Mouse (Mus musculus): ENCODE data around the gene Spg21. TPM values are rescaled to one million over a fixed set of nuclear protein-coding genes. Genes with fewer than 3 reads are reported as not detected.

Spg21 gene
- total and polyA plus RNA-seq, 3 experiments: 40.4 to 136 (median 43.4) TPM

DNA sequence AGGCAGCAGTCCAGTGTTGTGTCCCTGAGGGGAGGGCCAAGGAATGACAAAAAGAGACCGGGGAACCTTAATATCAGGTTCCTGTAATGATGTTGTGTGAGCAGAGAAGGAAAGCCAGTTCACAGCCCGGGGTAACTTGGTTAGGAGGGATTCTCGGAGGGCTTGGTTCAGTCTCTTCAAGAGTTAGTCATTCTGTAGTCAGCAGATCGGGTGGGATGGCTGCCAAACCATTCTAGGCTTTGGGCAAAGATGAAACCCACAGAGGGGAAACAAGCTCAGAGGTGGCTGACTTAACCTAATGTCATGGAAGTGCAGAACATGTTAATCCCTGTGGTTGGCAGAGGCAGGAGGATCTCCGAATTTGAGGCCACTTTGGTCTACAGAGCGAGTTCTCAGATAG is 3.4 kb downstream of the Spg21 start:
- H3K27me3 ChIP-seq (replicated peaks): no peaks in the 10 kb centered on the region
- no peak overlapping the region for H3K4me2 ChIP-seq (ENCODE audit: insufficient read depth, low read depth, poor library complexity, severe bottlenecking)
- peaks cover 8 to 31% of the 10 kb centered on the region in 2 experiments for H3K4me1 ChIP-seq (ENCODE audit: control insufficient read depth in 1 of 2, insufficient read depth in 2 of 2)
- H3K4me3 ChIP-seq (replicated peaks in 1 of 3; ENCODE audit: low read depth in 2 of 3, low read length in 2 of 3, poor library complexity in 1 of 3): no peak overlapping the region
- H3K9ac ChIP-seq (ENCODE audit: insufficient read depth, low read depth): no peak overlapping the region
- in situ Hi-C loops (cut with MboI; ENCODE audit: low pct_ligation_motif_present, low pct_unique_long_range_greater_than_20kb, low sequenced_read_pairs) (no loop called here), dilution Hi-C loops (cut with MboI; ENCODE audit: extremely low pct_ligation_motif_present, extremely low pct_unique_long_range_greater_than_20kb, low sequenced_read_pairs) (no loop called here)
- H3K79me2 ChIP-seq (replicated peaks; ENCODE audit: control insufficient read depth, extremely low read depth, insufficient read depth, poor library complexity, severe bottlenecking): peaks cover 10% of the 10 kb centered on the region
- DNase-seq (ENCODE audit: extremely low read depth): no peak
- TF ChIP-seq KAT2A (IDR thresholded peaks at IDR 0.05; ENCODE audit: insufficient replicate concordance, low read length) (no peak), RAD21 (IDR thresholded peaks at IDR 0.05; ENCODE audit: low read depth, low read length) (no peak), MAFK (IDR thresholded peaks at IDR 0.05; ENCODE audit: insufficient replicate concordance, low read length) (no peak), GABPA (IDR thresholded peaks at IDR 0.05; ENCODE audit: insufficient replicate concordance, low read depth, low read length) (no peak), JUND (conservative IDR thresholded peaks at IDR 0.05; ENCODE audit: low read depth, low read length) (no peak), TCF12 (IDR thresholded peaks at IDR 0.05; ENCODE audit: low read depth, low read length) (no peak), ETS1 (conservative IDR thresholded peaks at IDR 0.05; ENCODE audit: low read depth, low read length) (no peak), IRF4 (IDR thresholded peaks at IDR 0.05; ENCODE audit: low read depth, low read length) (no peak), USF1 (IDR thresholded peaks at IDR 0.05; ENCODE audit: low read depth, low read length) (no peak), SMC3 (IDR thresholded peaks at IDR 0.05; ENCODE audit: low read depth, low read length) (no peak), MEF2A (IDR thresholded peaks at IDR 0.05; ENCODE audit: borderline replicate concordance, low read depth, low read length) (no peak), MAX (IDR thresholded peaks at IDR 0.05; ENCODE audit: low read length) (no peak), EP300 (IDR thresholded peaks at IDR 0.05; ENCODE audit: low read length) (no peak)
- H3K9me3 ChIP-seq (replicated peaks; ENCODE audit: low read length): peaks cover 5% of the 10 kb centered on the region
- H3K36me3 ChIP-seq (replicated peaks in 1 of 2; ENCODE audit: control insufficient read depth in 1 of 2, insufficient read depth in 1 of 2, low read length in 1 of 2): peaks cover 19 to 45% of the 10 kb centered on the region in 2 experiments
- no peak overlapping the region for H3K27ac ChIP-seq (ENCODE audit: insufficient read depth, low read depth)

DNA sequence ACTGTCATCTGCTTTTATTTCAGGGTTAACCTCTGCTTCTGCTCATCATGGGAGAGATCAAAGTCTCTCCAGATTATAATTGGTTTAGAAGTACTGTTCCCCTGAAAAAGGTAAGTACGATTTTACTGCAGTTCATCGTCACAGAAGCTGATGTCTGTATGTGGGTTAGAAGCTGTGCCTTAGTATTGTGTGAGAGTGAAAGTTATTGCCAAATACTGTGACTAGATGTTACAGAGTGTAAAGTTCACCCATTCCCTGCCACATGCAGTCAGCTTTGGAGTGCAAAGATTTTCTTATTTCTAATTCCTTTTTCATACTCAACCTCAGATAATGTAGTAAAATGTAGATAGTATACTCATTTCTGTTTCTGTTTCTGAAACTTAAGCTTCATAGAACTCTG is 4.5 kb downstream of the Spg21 start:
- peaks cover 5% of the 10 kb centered on the region for H3K9me3 ChIP-seq (replicated peaks; ENCODE audit: low read length)
- no peak overlapping the region for H3K4me3 ChIP-seq (replicated peaks in 1 of 3; ENCODE audit: low read depth in 2 of 3, low read length in 2 of 3, poor library complexity in 1 of 3)
- TF ChIP-seq EP300 (IDR thresholded peaks at IDR 0.05; ENCODE audit: low read length) (no peak), SMC3 (IDR thresholded peaks at IDR 0.05; ENCODE audit: low read depth, low read length) (no peak), PAX5 (IDR thresholded peaks at IDR 0.05; ENCODE audit: low read length) (no peak)
- H3K36me3 ChIP-seq (replicated peaks in 1 of 2; ENCODE audit: control insufficient read depth in 1 of 2, insufficient read depth in 1 of 2, low read length in 1 of 2): peaks cover 29 to 56% of the 10 kb centered on the region in 2 experiments
- no peaks in the 10 kb centered on the region for H3K27me3 ChIP-seq (replicated peaks)
- peaks cover 10% of the 10 kb centered on the region for H3K79me2 ChIP-seq (replicated peaks; ENCODE audit: control insufficient read depth, extremely low read depth, insufficient read depth, poor library complexity, severe bottlenecking)
- peaks cover 7 to 29% of the 10 kb centered on the region in 2 experiments for H3K4me1 ChIP-seq (ENCODE audit: control insufficient read depth in 1 of 2, insufficient read depth in 2 of 2)
- no peak overlapping the region for H3K27ac ChIP-seq (ENCODE audit: insufficient read depth, low read depth)
- in situ Hi-C loops (cut with MboI; ENCODE audit: low pct_ligation_motif_present, low pct_unique_long_range_greater_than_20kb, low sequenced_read_pairs) (no loop called here), dilution Hi-C loops (cut with MboI; ENCODE audit: extremely low pct_ligation_motif_present, extremely low pct_unique_long_range_greater_than_20kb, low sequenced_read_pairs) (no loop called here)
- H3K9ac ChIP-seq (ENCODE audit: insufficient read depth, low read depth): no peak overlapping the region
- DNase-seq (ENCODE audit: extremely low read depth): no peak
- no peak overlapping the region for H3K4me2 ChIP-seq (ENCODE audit: insufficient read depth, low read depth, poor library complexity, severe bottlenecking)
